Mouse (Mus musculus): ENCODE measurements around the gene Hist1h2ai. TPM values are rescaled to one million over a fixed set of nuclear protein-coding genes. Genes with fewer than 3 reads are reported as not detected.

Hist1h2ai gene
- polyA plus RNA-seq (2017; shearing (Covaris generic)): 10 to 100 TPM in 1 of 2 experiments, not detected in 1; 41.5 TPM

- ATAC-seq: peak; percentile 88
Observed at GRCm38 (mm10) chr13:21715864-21716539, at the start of gene Hist1h2ai, which contains the start of gene Hist1h2bl. TSS of gene Hist1h2ai (plus strand) at chr13:21716422. TSS of gene Hist1h2bl (minus strand) at chr13:21716143.

- no peak for ATAC-seq
Observed at GRCm38 (mm10) chr13:21677305-21677704, 38.9 kb upstream of the Hist1h2ai start, which contains the start of gene Olfr1360. TSS of gene Olfr1360 (minus strand) at chr13:21677405.

- ATAC-seq: no peak
Observed at GRCm38 (mm10) chr13:21697811-21698210, 18.4 kb upstream of the Hist1h2ai start, which contains the start of gene Olfr1359. TSS of gene Olfr1359 (plus strand) at chr13:21698111.

GRCm38 (mm10) chr13:21706669-21707068 is 9.6 kb upstream of the Hist1h2ai start:
- ATAC-seq: no peak

- ATAC-seq: peak; percentile 75
Observed at GRCm38 (mm10) chr13:21710031-21710711, 6.1 kb upstream of the Hist1h2ai start.

GRCm38 (mm10) chr13:21710821-21711525 is 5.2 kb upstream of the Hist1h2ai start:
- ATAC-seq: peak; percentile 71

- no peak for ATAC-seq
Observed at GRCm38 (mm10) chr13:21711698-21712097, 4.5 kb upstream of the Hist1h2ai start.

GRCm38 (mm10) chr13:21714725-21715124 is 1.5 kb upstream of the Hist1h2ai start:
- ATAC-seq: no peak

GRCm38 (mm10) chr13:21715131-21715863 is 925 bp upstream of the Hist1h2ai start:
- ATAC-seq: no peak

- peak; percentile 2 for ATAC-seq
Observed at GRCm38 (mm10) chr13:21716540-21717391, 544 bp downstream of the Hist1h2ai start.

GRCm38 (mm10) chr13:21717397-21718357 is 1.5 kb downstream of the Hist1h2ai start, which contains the start of gene Hist1h3h:
TSS of gene Hist1h3h (plus strand) at chr13:21717659.
- ATAC-seq: peak; percentile 52

GRCm38 (mm10) chr13:21718381-21719080 is 2.3 kb downstream of the Hist1h2ai start:
- no peak for ATAC-seq

- peak; percentile 10 for ATAC-seq
Observed at GRCm38 (mm10) chr13:21721107-21721756, 5.0 kb downstream of the Hist1h2ai start.

GRCm38 (mm10) chr13:21721757-21722372 is 5.6 kb downstream of the Hist1h2ai start, which contains the start of gene Hist1h2bm:
TSS of gene Hist1h2bm (plus strand) at chr13:21722044.
- ATAC-seq: peak; percentile 95

- no peak for ATAC-seq
Observed at GRCm38 (mm10) chr13:21722373-21722925, 6.2 kb downstream of the Hist1h2ai start.

- ATAC-seq: no peak
Observed at GRCm38 (mm10) chr13:21722993-21723836, 7.0 kb downstream of the Hist1h2ai start.

Measured in CD4-positive, CD25-positive, alpha-beta regulatory T cell, adult 4 months (primary cell).